ENCODE assay signal across 21 mouse cellular contexts in genomic region chr4:45393658-45394057, GRCm38 (mm10). TPM values are rescaled to one million over a fixed set of nuclear protein-coding genes. Genes with fewer than 3 reads are reported as not detected.
DNase-seq lines count a peak whose midpoint lies in the region; ATAC-seq and TF ChIP-seq lines count a peak whose summit lies in the region.
"Had no signal": no experiment of that assay in that cellular context is flagged by ENCODE, and none has a peak within 500 bp of the region (broad histone marks: within the 10 kb centered on the region; RNA-seq: fewer than 3 reads in every experiment).

No protein-coding gene starts in this region.

- H3K4me1 ChIP-seq in lung, postnatal 0 days (ENCODE audit: insufficient read depth, low read depth, low read length), result no peaks in the 10 kb centered on the region
- H3K4me1 ChIP-seq in lung, adult 2 months (ENCODE audit: control insufficient read depth, insufficient read depth, low read length), result no peaks in the 10 kb centered on the region
- peaks cover 0 to 16% of the 10 kb centered on the region in 2 experiments; a peak in 2 of 4 replicates for H3K4me1 ChIP-seq in MEL (ENCODE audit: control insufficient read depth in 1 of 2, insufficient read depth in 2 of 2, low read length in 2 of 2)
- H3K4me1 ChIP-seq: hindbrain, embryonic 12.5 days; hindbrain, embryonic 15.5 days had no signal

- no peak overlapping the region for H3K9ac ChIP-seq in lung, postnatal 0 days (replicated peaks; ENCODE audit: low read depth)
- peak overlapping the region; percentile 18; the same call in 1 of the 2 replicates for H3K9ac ChIP-seq in MEL (ENCODE audit: control insufficient read depth, low read depth, low read length, poor library complexity, severe bottlenecking)
- H3K9ac ChIP-seq: forebrain, embryonic 13.5 days; hindbrain, embryonic 12.5 days; hindbrain, embryonic 15.5 days had no signal

- no peak for TF ChIP-seq CTCF in lung, postnatal 0 days (IDR thresholded peaks at IDR 0.05)
- no peak for TF ChIP-seq CTCF in lung, adult 2 months (IDR thresholded peaks at IDR 0.05; ENCODE audit: insufficient read depth, low read length)
- no peak for TF ChIP-seq CTCF in MEL (IDR thresholded peaks at IDR 0.05 in 2 of 3, conservative IDR thresholded peaks at IDR 0.05 in 1 of 3; ENCODE audit: control insufficient read depth in 1 of 3, insufficient read depth in 1 of 3, low read depth in 2 of 3, low read length in 3 of 3, poor library complexity in 1 of 3, severe bottlenecking in 1 of 3)

- no peak for TF ChIP-seq RAD21 in MEL (IDR thresholded peaks at IDR 0.05; ENCODE audit: low read depth, low read length)

- no peaks in the 10 kb centered on the region for H3K79me2 ChIP-seq in MEL (ENCODE audit: control insufficient read depth, insufficient read depth, low read length, poor library complexity)

- no peaks in the 10 kb centered on the region for H3K27me3 ChIP-seq in lung, postnatal 0 days (replicated peaks; ENCODE audit: insufficient read depth, low read length)
- no peaks in the 10 kb centered on the region for H3K27me3 ChIP-seq in MEL (ENCODE audit: control insufficient read depth in 1 of 2, insufficient read depth in 2 of 2, low read length in 2 of 2)
- H3K27me3 ChIP-seq: forebrain, embryonic 13.5 days; hindbrain, embryonic 12.5 days; hindbrain, embryonic 15.5 days; Patski had no signal

- peak; percentile 32; the same call in 1 of the 2 replicates for ATAC-seq in lung, postnatal 0 days
- peak; percentile 67 for ATAC-seq in megakaryocyte, adult 5-6 weeks (ENCODE audit: poor library complexity, severe bottlenecking)
- ATAC-seq in cerebellum, adult (ENCODE audit: insufficient number of reproducible peaks, low FRiP score, low TSS enrichment), result no peak
- ATAC-seq: forebrain, embryonic 13.5 days; forebrain, embryonic 16.5 days; Patski had no signal

- H3K9me3 ChIP-seq in lung, postnatal 0 days (ENCODE audit: low read length), result no peaks in the 10 kb centered on the region
- H3K9me3 ChIP-seq in MEL (replicated peaks; ENCODE audit: insufficient read depth, low read length), result no peaks in the 10 kb centered on the region
- H3K9me3 ChIP-seq: forebrain, embryonic 10.5 days; forebrain, embryonic 13.5 days; hindbrain, embryonic 12.5 days; hindbrain, embryonic 15.5 days had no signal

- no peak overlapping the region for H3K27ac ChIP-seq in lung, postnatal 0 days (ENCODE audit: low read length)
- no peak overlapping the region for H3K27ac ChIP-seq in MEL (ENCODE audit: control insufficient read depth, low read depth, low read length)
- H3K27ac ChIP-seq: forebrain, embryonic 10.5 days; forebrain, embryonic 13.5 days; hindbrain, embryonic 12.5 days; hindbrain, embryonic 15.5 days had no signal

- no peak for TF ChIP-seq EP300 in lung, postnatal 0 days (IDR thresholded peaks at IDR 0.05)
- TF ChIP-seq EP300 in MEL (IDR thresholded peaks at IDR 0.05; ENCODE audit: low read depth in 1 of 2, low read length in 2 of 2), result no peak

- no peak overlapping the region for H3K4me2 ChIP-seq in lung, postnatal 0 days (replicated peaks; ENCODE audit: low read depth, low read length)
- H3K4me2 ChIP-seq: forebrain, embryonic 13.5 days; heart, embryonic 11.5 days; hindbrain, embryonic 12.5 days; hindbrain, embryonic 15.5 days had no signal

- no peaks in the 10 kb centered on the region; the same call in 1 of the 2 replicates for H3K36me3 ChIP-seq in lung, postnatal 0 days (ENCODE audit: insufficient read depth, low read length)
- H3K36me3 ChIP-seq in MEL (ENCODE audit: control insufficient read depth in 1 of 2, insufficient read depth in 2 of 2, low read length in 2 of 2), result peaks cover 0 to 10% of the 10 kb centered on the region in 2 experiments; a peak in 3 of 4 replicates

- no peak for DNase-seq in lung, postnatal 0 days (ENCODE audit: low spot score)
- no peak for DNase-seq in lung, adult 2 months
- DNase-seq in MEL (ENCODE audit: low read depth, low spot score), result peak; percentile 27
- no peak for DNase-seq in right cerebral cortex, adult 18-20 months
- DNase-seq: adrenal gland, adult 2 months; adrenal gland, postnatal 14 days; cerebellum, adult 18-20 months; cerebellum, adult 9-10 months; cerebellum, postnatal 14 days; gastrocnemius, postnatal 10 days; gastrocnemius, postnatal 36 days; heart, adult 11 months had no signal

- WGBS in lung, postnatal 0 days, result 50% methylated on average over 5 of the region's 5 CpGs
- 53% methylated on average over 5 of the region's 5 CpGs for WGBS in lung, adult 2 months

- H3K4me3 ChIP-seq in lung, postnatal 0 days (ENCODE audit: low read depth, low read length), result no peak overlapping the region
- H3K4me3 ChIP-seq in lung, adult 2 months (replicated peaks; ENCODE audit: extremely low read depth, low read depth, low read length), result no peak overlapping the region
- no peak overlapping the region for H3K4me3 ChIP-seq in MEL (ENCODE audit: control insufficient read depth in 1 of 2, insufficient read depth in 1 of 2, low read depth in 2 of 2, low read length in 2 of 2)
- H3K4me3 ChIP-seq: forebrain, embryonic 10.5 days; forebrain, embryonic 13.5 days; hindbrain, embryonic 12.5 days; hindbrain, embryonic 15.5 days had no signal

- no peak for TF ChIP-seq POLR2A in lung, adult 2 months (IDR thresholded peaks at IDR 0.05; ENCODE audit: borderline replicate concordance, extremely low read depth, low read depth, low read length)
- no peak for TF ChIP-seq POLR2A in MEL (IDR thresholded peaks at IDR 0.05; ENCODE audit: control insufficient read depth in 1 of 2, insufficient read depth in 1 of 2, low read depth in 1 of 2, low read length in 2 of 2, poor library complexity in 1 of 2)

TF ChIP-seq in MEL, 35 proteins besides CTCF, POLR2A, EP300 and RAD21:
- TF ChIP-seq GABPA (IDR thresholded peaks at IDR 0.05; ENCODE audit: low read depth, low read length) (no peak), ZKSCAN1 (IDR thresholded peaks at IDR 0.05; ENCODE audit: low read depth, low read length) (peak; percentile 68; the same call in 1 of the 2 replicates), KAT2A (conservative IDR thresholded peaks at IDR 0.05; ENCODE audit: low read depth, low read length) (no peak), TCF12 (IDR thresholded peaks at IDR 0.05; ENCODE audit: low read depth, low read length) (no peak), TAL1 (IDR thresholded peaks at IDR 0.05; ENCODE audit: low read length) (no peak), TBP (IDR thresholded peaks at IDR 0.05; ENCODE audit: low read depth, low read length) (no peak)

RNA-seq across cellular contexts. Expression of gene Slc25a51, which starts 14.9 kb away (rescaled TPM):
- 59.4 and 69.4 TPM in 2 replicates for polyA plus RNA-seq in lung, postnatal 0 days (2015; fragmentation: Nextera tagmentation; extraction: Ambion mirVana)
- polyA plus RNA-seq in lung, adult 2 months (2012; rRNA removed), result 86.4 and 109 TPM in 2 replicates
- 43.8 and 47.6 TPM in 2 replicates for total RNA-seq in MEL (2012; rRNA removed)
- polyA plus RNA-seq in MEL (2012; ENCODE audit: insufficient read depth in 1 of 2, insufficient read length in 2 of 2, low read depth in 1 of 2, low replicate concordance in 2 of 2, missing spikeins in 1 of 2), result 100 to 1,000 TPM in 1 of 2 experiments, 10 to 100 TPM in 1; 47.5 to 395 TPM
- total RNA-seq in megakaryocyte, adult 5-6 weeks (2015), result 29.2 and 29.3 TPM in 2 replicates
- 21.5 and 26.1 TPM in 2 replicates for total RNA-seq in megakaryocyte, adult 5-6 weeks (2017)

RNA-seq across cellular contexts. Expression of gene Exosc3, which starts 51.1 kb away (rescaled TPM):
- polyA plus RNA-seq in lung, postnatal 0 days (2015; fragmentation: Nextera tagmentation; extraction: Ambion mirVana), result 44.5 and 45.2 TPM in 2 replicates
- polyA plus RNA-seq in lung, adult 2 months (2012; rRNA removed), result 20.6 and 22.2 TPM in 2 replicates
- total RNA-seq in MEL (2012; rRNA removed), result 174 and 184 TPM in 2 replicates
- 100 to 1,000 TPM in 1 of 2 experiments, not detected in 1; 166 TPM for polyA plus RNA-seq in MEL (2012; ENCODE audit: insufficient read depth in 1 of 2, insufficient read length in 2 of 2, low read depth in 1 of 2, low replicate concordance in 2 of 2, missing spikeins in 1 of 2)
- 50.9 and 54.3 TPM in 2 replicates for total RNA-seq in megakaryocyte, adult 5-6 weeks (2015)
- total RNA-seq in megakaryocyte, adult 5-6 weeks (2017), result 100 and 103 TPM in 2 replicates

RNA-seq across cellular contexts. Expression of gene Dcaf10, which starts 51.8 kb away (rescaled TPM):
- polyA plus RNA-seq in lung, postnatal 0 days (2015; fragmentation: Nextera tagmentation; extraction: Ambion mirVana), result 12.3 and 12.8 TPM in 2 replicates
- polyA plus RNA-seq in lung, adult 2 months (2012; rRNA removed), result 14.7 and 28.0 TPM in 2 replicates
- total RNA-seq in MEL (2012; rRNA removed), result 7.6 and 8.1 TPM in 2 replicates
- polyA plus RNA-seq in MEL (2012; ENCODE audit: insufficient read depth in 1 of 2, insufficient read length in 2 of 2, low read depth in 1 of 2, low replicate concordance in 2 of 2, missing spikeins in 1 of 2), result 10 to 100 TPM in 1 of 2 experiments, not detected in 1; 10.7 TPM
- total RNA-seq in megakaryocyte, adult 5-6 weeks (2015), result 16.8 and 19.6 TPM in 2 replicates
- total RNA-seq in megakaryocyte, adult 5-6 weeks (2017), result 10.0 and 11.7 TPM in 2 replicates
